Mouse (Mus musculus) layer of hippocampus, postnatal 25 days (tissue): ENCODE results near the gene Trim40. TPM values are rescaled to one million over a fixed set of nuclear protein-coding genes. Genes with fewer than 3 reads are reported as not detected.
"Not testable (repeated sequence)": the region's sequence is repeated elsewhere in the genome, so short reads cannot be mapped to it uniquely, and the experiment has no call there.

ENCODE experiments used
- DNase-seq, 2 experiments: peaks; one replicate each; pipeline ENCODE4 v3.0.0; 2022; ENCODE audit warnings: mixed read lengths in 2 of 2, low spot score in 1 of 2; ENCODE audit errors: extremely low spot score in 1 of 2
- total RNA-seq, 2 experiments: library from RNA; stranded (reverse); gene quantifications; 2 replicates each; pipeline ENCODE4 v1.2.3; 2021

Trim40 gene
- total RNA-seq, 2 experiments from 2014 or later, result not detected

DNA sequence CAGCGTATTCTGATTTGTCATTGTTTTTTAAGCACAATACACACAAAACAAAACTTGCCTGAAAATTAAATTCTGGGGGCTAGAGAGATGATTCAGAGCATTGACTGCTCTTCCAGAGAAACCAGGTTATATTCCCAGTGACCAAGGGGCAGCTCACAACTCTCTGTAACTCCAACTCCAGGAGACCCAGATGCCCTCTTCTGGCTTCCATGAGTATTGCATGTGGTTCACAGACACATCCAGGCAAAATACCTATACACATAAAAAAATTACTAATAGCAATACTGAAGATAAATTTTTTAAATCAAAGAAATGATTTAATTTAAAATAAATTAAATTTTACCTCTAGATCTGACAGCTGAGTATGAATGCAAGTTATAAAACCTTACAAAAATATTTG is 6.7 kb upstream of the Trim40 start:
- DNase-seq, result peak in 1 of 2 experiments; percentile 49

GRCm38 (mm10) chr17:36893387-36893786 is 3.5 kb upstream of the Trim40 start:
- DNase-seq, result no peak

DNA sequence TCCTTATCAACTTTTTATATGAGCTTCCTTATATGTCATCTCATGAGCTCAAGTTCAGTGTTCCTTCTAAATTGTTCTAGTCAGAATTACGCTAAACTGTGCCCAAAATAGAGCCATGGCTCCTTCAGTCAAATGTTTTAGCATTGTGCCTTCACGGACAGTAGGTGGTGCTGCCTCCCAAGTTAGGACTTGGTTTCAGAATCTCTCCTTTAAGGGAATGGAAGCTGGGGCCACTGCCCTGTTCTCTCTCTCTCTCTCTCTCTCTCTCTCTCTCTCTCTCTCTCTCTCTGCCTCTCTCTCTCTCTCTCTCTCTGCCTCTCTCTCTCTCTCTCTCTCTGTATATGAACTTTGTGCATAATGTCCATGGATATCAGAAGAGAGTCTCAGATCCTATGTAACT is 2.4 kb upstream of the Trim40 start:
- DNase-seq, result peak; percentile 24 to 56

DNA sequence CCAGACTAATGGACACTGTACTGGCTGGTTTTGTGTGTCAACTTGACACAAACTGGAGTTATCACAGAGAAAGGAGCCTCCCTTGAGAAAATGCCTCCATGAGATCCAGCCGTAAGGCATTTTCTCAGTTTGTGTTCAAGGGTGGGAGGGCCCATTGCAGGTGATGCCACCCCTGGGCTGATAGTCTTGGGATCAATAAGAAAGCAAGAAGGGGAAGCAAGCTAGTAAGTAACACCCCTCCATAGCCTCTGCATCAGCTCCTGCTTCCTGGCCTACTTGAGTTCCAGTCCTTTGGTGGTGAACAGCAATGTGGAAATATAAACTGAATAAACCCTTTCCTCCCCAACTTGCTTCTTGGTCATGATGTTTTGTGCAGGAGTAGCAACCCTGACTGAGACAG is 1.6 kb upstream of the Trim40 start:
- DNase-seq, result not testable (repeated sequence)

DNA sequence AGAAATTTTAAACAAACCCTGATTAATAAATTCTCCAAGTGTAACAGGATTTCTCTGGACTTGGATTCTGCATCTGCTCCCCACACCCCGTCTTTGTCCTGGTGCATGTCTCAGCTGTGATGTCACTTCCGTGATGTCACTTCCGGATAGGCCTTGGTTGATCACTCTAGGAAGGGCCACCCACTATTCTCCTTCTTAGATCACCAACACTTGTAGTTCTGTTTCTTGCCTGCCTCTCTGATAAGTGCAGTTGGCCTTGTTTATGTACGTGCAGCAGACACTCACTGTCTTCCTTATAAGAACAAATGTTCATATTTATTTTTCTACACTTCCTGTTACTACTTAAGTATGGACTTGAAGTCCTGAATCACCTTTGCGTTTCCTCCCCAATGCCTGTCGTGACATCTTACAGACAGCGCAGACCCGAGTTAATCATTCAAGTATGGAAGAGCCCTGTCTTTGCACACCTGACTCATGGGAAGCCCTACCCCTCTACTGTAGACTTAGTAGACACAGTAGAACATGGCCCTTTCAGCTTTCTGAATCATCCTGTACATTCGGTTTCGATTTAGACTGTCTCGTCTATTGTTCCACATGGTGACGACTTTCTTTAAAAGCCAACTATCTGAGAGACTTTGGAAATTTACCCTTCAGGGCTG is 4.7 kb downstream of the Trim40 start:
- DNase-seq, result no peak

GRCm38 (mm10) chr17:36883350-36883749 is 6.6 kb downstream of the Trim40 start:
- DNase-seq, result no peak

GRCm38 (mm10) chr17:36874636-36875035 is 15.3 kb downstream of the Trim40 start:
- DNase-seq, result no peak

DNA sequence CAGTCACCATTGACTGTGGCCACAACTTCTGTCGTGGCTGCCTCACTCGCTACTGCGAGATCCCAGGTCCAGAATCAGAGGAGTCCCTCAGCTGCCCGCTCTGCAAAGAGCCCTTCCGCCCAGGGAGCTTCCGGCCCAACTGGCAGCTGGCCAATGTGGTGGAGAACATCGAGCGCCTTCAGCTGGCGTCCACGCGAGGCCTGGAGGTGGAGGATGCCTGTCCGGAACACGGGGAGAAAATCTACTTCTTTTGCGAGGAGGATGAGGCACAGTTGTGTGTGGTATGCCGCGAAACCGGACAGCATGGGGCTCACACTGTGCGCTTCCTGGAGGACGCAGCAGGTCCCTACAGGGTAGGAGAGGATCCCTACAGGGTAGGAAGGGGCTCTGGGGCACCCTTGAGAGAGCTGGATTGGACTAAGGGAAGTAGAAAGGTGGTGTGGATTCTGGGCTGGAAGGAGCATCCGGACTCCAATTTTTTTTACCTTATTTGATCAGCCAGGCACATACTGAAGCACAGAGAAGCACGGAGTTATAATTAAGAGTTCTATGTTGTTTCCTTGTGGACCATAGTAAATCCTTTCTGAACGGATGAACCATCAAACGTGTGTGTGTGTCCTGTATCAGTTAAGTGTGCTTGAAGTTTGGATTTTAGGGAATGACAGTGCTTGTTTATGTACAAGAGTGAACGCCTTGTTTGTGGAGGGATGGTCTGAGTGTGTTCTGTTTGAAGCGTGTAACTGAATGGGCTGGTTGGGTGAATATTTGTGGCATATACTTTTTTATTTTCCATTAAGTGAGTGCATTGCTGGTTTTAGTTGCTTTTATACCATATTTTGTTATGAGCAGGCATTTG is 19.7 kb downstream of the Trim40 start:
- peak in 1 of 2 experiments; percentile 8 for DNase-seq

DNA sequence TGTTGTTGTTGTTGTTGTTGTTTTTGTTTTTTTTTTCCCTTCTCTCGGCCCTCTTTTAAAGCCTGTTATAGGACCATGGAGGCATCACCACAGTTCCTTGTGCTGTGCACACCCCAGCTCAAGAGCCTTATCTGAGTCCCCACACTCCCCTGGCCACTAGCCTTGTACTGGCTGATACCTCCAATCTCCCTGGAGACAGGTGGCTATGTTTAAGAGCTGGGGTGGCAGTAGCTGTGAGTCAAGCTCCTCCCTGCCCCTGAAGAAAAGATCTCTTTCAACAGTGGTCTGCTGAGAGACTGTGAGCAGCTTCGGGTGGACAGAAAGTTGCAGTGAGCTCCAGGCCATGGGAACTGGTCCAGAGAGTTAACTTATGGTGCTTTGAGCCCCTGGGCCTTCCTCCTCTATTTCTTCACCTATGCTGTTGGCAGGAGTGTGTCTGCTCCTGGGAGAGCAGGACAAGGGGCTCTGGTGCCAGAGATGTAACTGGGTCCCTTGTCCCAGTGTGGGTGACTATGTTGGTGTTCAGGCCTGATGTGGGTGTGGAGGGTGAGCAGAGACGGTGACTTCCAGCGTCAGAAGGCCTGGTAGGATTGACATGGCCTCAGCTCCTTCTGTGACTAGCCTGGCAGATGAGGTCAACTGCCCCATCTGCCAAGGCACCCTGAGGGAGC is 20.5 kb downstream of the Trim40 start, which contains the start of gene Trim10:
Gene Trim10 (plus strand): TSS at position 291 of the 671 bp plus-strand sequence.
- DNase-seq, result no peak

GRCm38 (mm10) chr17:36868836-36869235 is 21.1 kb downstream of the Trim40 start:
- DNase-seq, result no peak

DNA sequence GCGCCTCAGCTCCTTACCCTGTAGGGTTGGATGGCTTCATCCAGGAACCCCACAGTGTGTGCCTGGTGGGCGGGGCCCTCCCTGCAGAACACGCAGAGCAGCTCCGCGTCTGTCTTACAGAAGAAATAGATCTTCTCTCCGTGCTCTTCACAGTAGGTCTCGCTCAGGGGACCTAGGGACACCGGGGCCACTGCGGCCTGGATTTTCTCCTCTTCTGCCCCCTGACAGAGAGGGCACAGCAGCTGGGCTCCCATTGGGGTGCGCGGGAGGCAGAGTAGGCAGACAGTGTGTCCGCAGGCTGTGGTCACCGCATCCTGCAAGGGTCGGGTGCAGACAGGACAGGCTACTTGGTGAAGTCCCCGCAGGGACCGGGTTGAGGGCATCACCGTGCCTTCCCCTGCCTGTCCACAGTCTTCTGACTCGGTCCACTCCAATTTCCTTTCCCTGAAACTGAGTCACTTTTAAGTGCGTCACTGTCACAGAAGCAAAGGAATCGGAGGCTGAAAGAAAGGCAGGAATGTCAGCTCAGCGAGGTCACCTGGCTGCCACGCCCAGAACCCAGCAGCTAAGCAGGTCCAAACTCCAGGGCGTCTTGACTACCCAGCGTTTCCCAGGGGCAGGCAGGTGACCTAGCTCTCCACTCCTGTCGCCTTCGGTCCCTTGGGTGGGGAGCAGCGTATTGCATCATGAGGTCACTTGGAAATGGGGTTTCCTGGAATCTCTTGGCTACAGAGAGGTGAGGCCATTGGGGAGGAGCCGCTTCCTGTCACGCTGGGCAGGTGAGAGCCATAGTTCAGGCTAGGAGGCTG is 23.0 kb downstream of the Trim40 start, which contains the start of gene Trim15:
Gene Trim15 (minus strand): TSS at position 492 of the 809 bp plus-strand sequence.
- DNase-seq, result no peak

- no peak for DNase-seq
Measured at GRCm38 (mm10) chr17:36861680-36862079, 28.2 kb downstream of the Trim40 start.

DNA sequence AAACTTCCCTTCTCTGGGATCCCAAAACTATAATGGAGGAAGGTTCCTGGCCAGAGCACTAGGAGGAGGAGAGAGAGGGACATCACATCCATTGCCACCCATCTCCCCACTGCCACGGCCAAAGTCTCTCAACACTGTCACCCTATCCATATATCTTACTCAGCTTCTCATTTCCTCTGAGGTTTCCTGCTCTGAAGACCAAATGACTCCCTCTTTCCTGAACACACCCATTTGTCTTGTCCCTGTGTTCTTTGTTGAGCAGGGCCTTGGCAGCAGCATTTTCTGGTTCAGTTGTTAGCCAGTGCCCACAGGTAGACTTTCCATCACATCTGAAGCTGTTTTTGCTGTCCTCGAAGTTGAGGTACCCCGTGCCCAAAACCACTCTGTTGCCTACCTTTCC is 31.7 kb downstream of the Trim40 start:
- DNase-seq, result no peak

DNA sequence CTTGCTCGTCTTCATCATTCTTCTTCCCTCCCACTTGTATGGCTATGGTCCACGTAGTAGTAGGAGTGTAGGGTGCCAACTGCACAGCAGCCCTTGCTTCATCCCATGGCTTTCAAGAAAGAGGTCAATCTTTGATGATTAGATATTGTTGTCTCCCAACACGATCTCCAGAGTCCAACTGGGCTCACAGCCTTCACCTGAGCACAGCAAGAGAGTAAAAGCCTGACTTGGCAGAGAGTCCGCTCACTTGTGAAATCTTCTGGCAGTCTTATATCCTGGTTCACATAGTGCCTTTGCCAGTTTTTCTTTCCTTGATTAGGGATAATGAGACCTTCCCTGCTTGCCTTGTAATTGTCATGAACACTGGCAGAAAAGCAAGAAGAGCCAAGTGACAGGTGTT is 33.7 kb downstream of the Trim40 start:
- no peak for DNase-seq

- DNase-seq, result no peak
Measured at GRCm38 (mm10) chr17:36855484-36855883, 34.4 kb downstream of the Trim40 start.

DNA sequence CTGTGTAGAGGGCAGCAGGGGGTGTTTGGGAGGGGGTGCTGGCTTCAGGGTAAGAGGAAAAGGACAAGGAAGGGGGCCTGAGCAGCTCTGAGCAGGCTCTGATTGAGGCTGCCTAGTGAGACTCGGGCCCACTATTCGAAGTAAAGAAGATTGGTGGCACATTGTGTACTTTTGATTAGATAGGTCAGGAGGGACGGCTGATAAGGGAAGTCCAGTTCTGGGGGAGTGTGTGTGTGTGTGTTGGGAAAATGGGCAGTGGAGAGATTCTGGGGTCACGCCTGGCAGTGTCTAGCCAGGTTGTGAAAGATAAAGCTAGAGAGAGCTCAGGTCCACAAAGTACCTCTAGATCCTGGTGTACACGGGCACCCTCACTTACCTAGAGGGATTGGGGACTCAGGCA is 38.3 kb downstream of the Trim40 start:
- no peak for DNase-seq

- no peak for DNase-seq
Measured at GRCm38 (mm10) chr17:36851200-36851599, 38.7 kb downstream of the Trim40 start.

DNA sequence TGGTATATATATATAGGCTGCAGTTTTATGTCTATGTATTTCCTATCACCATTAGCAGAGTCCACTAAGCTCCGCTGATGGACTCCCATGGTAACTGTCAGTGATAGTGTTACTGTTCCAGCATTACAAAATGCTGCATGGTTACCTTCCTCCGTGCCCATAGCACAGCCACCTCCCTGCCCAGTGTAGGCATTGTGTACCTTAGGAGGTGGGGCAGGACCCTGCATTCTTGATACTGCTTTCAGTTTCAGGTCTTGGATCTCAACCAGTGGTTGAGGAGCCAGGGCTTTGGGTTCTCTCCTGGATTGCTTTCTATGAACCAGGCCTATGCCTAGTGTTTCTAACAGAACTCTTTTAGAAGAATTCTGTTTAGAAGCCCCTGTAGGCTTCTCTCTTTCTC is 39.9 kb downstream of the Trim40 start:
- DNase-seq, result no peak

- no peak for DNase-seq
Measured at GRCm38 (mm10) chr17:36848911-36849310, 41.0 kb downstream of the Trim40 start.

- no peak for DNase-seq
Measured at GRCm38 (mm10) chr17:36844725-36845124, 45.2 kb downstream of the Trim40 start.
